Mouse (Mus musculus): ENCODE data around the gene Usp48. TPM values are rescaled to one million over a fixed set of nuclear protein-coding genes. Genes with fewer than 3 reads are reported as not detected.

Gene Usp48
- polyA plus RNA-seq, 1 experiment from 2014 or later: 63.0 TPM

GRCm38 (mm10) chr4:137680721-137681120 lies 87.2 kb downstream of the Usp48 start:
- no peak; the same call in 1 of the 2 replicates for ATAC-seq (ENCODE audit: low FRiP score, low read depth)
- no peaks in the 10 kb centered on the region; the same call in 1 of the 2 replicates for H3K27me3 ChIP-seq
- no peaks in the 10 kb centered on the region for H3K9me3 ChIP-seq
- H3K27ac ChIP-seq (replicated peaks): peak overlapping the region; percentile 78
- H3K4me2 ChIP-seq: peak overlapping the region; percentile 73
- H3K36me3 ChIP-seq: no peaks in the 10 kb centered on the region
- no peak overlapping the region for H3K4me3 ChIP-seq
- H3K9ac ChIP-seq: peak overlapping the region; percentile 32; the same call in 1 of the 2 replicates
- H3K4me1 ChIP-seq (replicated peaks): peaks cover 54% of the 10 kb centered on the region
- WGBS: 14% methylated on average over 7 of the region's 7 CpGs

- ATAC-seq (ENCODE audit: low FRiP score, low read depth): peak; percentile 55; the same call in 1 of the 2 replicates
- Histone ChIP-seq H3K36me3 (no peaks in the 10 kb centered on the region), H3K4me1 (replicated peaks) (peaks cover 54% of the 10 kb centered on the region), H3K27me3 (no peaks in the 10 kb centered on the region; the same call in 1 of the 2 replicates), H3K4me3 (peak overlapping the region; percentile 33), H3K9ac (peak overlapping the region; percentile 32), H3K27ac (replicated peaks) (peak overlapping the region; percentile 78), H3K4me2 (peak overlapping the region; percentile 73), H3K9me3 (no peaks in the 10 kb centered on the region)
- WGBS: 3% methylated on average over 52 of the region's 52 CpGs
Measured at GRCm38 (mm10) chr4:137681408-137682104, 88.0 kb downstream of the Usp48 start.

- Histone ChIP-seq H3K9ac (no peak overlapping the region), H3K4me1 (replicated peaks) (peaks cover 48% of the 10 kb centered on the region)
- no peak for ATAC-seq (ENCODE audit: low FRiP score, low read depth)
Measured at GRCm38 (mm10) chr4:137682961-137683453, 89.5 kb downstream of the Usp48 start.

GRCm38 (mm10) chr4:137684830-137685343 lies 91.3 kb downstream of the Usp48 start:
- H3K9me3 ChIP-seq: no peaks in the 10 kb centered on the region
- H3K4me2 ChIP-seq: no peak overlapping the region
- no peaks in the 10 kb centered on the region; the same call in 1 of the 2 replicates for H3K27me3 ChIP-seq
- H3K9ac ChIP-seq: no peak overlapping the region
- H3K4me1 ChIP-seq (replicated peaks): peaks cover 44% of the 10 kb centered on the region
- 48% methylated on average over 9 of the region's 9 CpGs for WGBS
- no peaks in the 10 kb centered on the region for H3K36me3 ChIP-seq
- no peak overlapping the region for H3K27ac ChIP-seq (replicated peaks)
- no peak for ATAC-seq (ENCODE audit: low FRiP score, low read depth)
- no peak overlapping the region for H3K4me3 ChIP-seq

More at GRCm38 (mm10) chr4:137682961-137683453, 89.5 kb downstream of the Usp48 start:
- H3K27ac ChIP-seq (replicated peaks): no peak overlapping the region
- H3K4me3 ChIP-seq: no peak overlapping the region
- 52% methylated on average over 7 of the region's 7 CpGs for WGBS
- H3K9me3 ChIP-seq: no peaks in the 10 kb centered on the region
- no peaks in the 10 kb centered on the region; the same call in 1 of the 2 replicates for H3K27me3 ChIP-seq
- H3K36me3 ChIP-seq: no peaks in the 10 kb centered on the region
- H3K4me2 ChIP-seq: peak overlapping the region; percentile 73

- Histone ChIP-seq H3K4me3 (no peak overlapping the region), H3K36me3 (no peaks in the 10 kb centered on the region), H3K4me1 (replicated peaks) (peaks cover 30% of the 10 kb centered on the region), H3K9me3 (no peaks in the 10 kb centered on the region), H3K27me3 (no peaks in the 10 kb centered on the region), H3K27ac (replicated peaks) (no peak overlapping the region), H3K4me2 (no peak overlapping the region), H3K9ac (no peak overlapping the region)
- 26% methylated on average over 5 of the region's 5 CpGs for WGBS
- ATAC-seq (ENCODE audit: low FRiP score, low read depth): no peak
Measured at GRCm38 (mm10) chr4:137686303-137686702, 92.7 kb downstream of the Usp48 start.

GRCm38 (mm10) chr4:137687234-137687825 lies 93.8 kb downstream of the Usp48 start:
- WGBS: 76% methylated on average over 14 of the region's 14 CpGs
- ATAC-seq (ENCODE audit: low FRiP score, low read depth): no peak

GRCm38 (mm10) chr4:137692107-137692902 lies 98.8 kb downstream of the Usp48 start:
- Histone ChIP-seq H3K27me3 (no peaks in the 10 kb centered on the region), H3K4me1 (replicated peaks) (peaks cover 11% of the 10 kb centered on the region), H3K36me3 (0 out of 2 replicates have a peak, but pooled peaks cover 4% of the 10 kb centered on the region), H3K4me2 (no peak overlapping the region), H3K4me3 (no peak overlapping the region), H3K27ac (replicated peaks) (no peak overlapping the region), H3K9me3 (no peaks in the 10 kb centered on the region), H3K9ac (no peak overlapping the region)
- WGBS: 84% methylated on average over 10 of the region's 10 CpGs
- ATAC-seq (ENCODE audit: low FRiP score, low read depth): no peak

More at GRCm38 (mm10) chr4:137687234-137687825, 93.8 kb downstream of the Usp48 start:
- Histone ChIP-seq H3K4me2 (no peak overlapping the region), H3K36me3 (no peaks in the 10 kb centered on the region), H3K27ac (replicated peaks) (no peak overlapping the region), H3K9ac (no peak overlapping the region), H3K27me3 (no peaks in the 10 kb centered on the region), H3K9me3 (no peaks in the 10 kb centered on the region), H3K4me1 (replicated peaks) (peaks cover 20% of the 10 kb centered on the region), H3K4me3 (no peak overlapping the region)

GRCm38 (mm10) chr4:137695300-137695699 lies 101.7 kb downstream of the Usp48 start:
- Histone ChIP-seq H3K4me3 (no peak overlapping the region), H3K9me3 (no peaks in the 10 kb centered on the region), H3K27me3 (no peaks in the 10 kb centered on the region), H3K27ac (replicated peaks) (peak overlapping the region; percentile 14; the same call in 1 of the 2 replicates), H3K9ac (no peak overlapping the region), H3K36me3 (0 out of 2 replicates have a peak, but pooled peaks cover 4% of the 10 kb centered on the region), H3K4me2 (no peak overlapping the region), H3K4me1 (replicated peaks) (peaks cover 36% of the 10 kb centered on the region)
- WGBS: 81% methylated on average over 8 of the region's 8 CpGs
- ATAC-seq (ENCODE audit: low FRiP score, low read depth): no peak

- 32% methylated on average over 4 of the region's 4 CpGs for WGBS
- H3K9ac ChIP-seq: no peak overlapping the region
- no peaks in the 10 kb centered on the region for H3K9me3 ChIP-seq
- H3K4me3 ChIP-seq: no peak overlapping the region
- H3K27ac ChIP-seq (replicated peaks): peak overlapping the region; percentile 14; the same call in 1 of the 2 replicates
- H3K4me1 ChIP-seq (replicated peaks): peaks cover 36% of the 10 kb centered on the region
- no peak overlapping the region for H3K4me2 ChIP-seq
- no peak for ATAC-seq (ENCODE audit: low FRiP score, low read depth)
- H3K27me3 ChIP-seq: no peaks in the 10 kb centered on the region
- 0 out of 2 replicates have a peak, but pooled peaks cover 4% of the 10 kb centered on the region for H3K36me3 ChIP-seq
Measured at GRCm38 (mm10) chr4:137695900-137696299, 102.3 kb downstream of the Usp48 start.

GRCm38 (mm10) chr4:137697156-137697885 lies 103.8 kb downstream of the Usp48 start:
- Histone ChIP-seq H3K36me3 (0 out of 2 replicates have a peak, but pooled peaks cover 4% of the 10 kb centered on the region), H3K9ac (no peak overlapping the region), H3K27ac (replicated peaks) (0 out of 2 replicates have a peak overlapping the region, but pooled peaks have one; percentile 11), H3K4me1 (replicated peaks) (peaks cover 36% of the 10 kb centered on the region), H3K4me2 (no peak overlapping the region), H3K4me3 (no peak overlapping the region), H3K27me3 (no peaks in the 10 kb centered on the region), H3K9me3 (no peaks in the 10 kb centered on the region)
- ATAC-seq (ENCODE audit: low FRiP score, low read depth): no peak
- 66% methylated on average over 13 of the region's 13 CpGs for WGBS
